Mouse (Mus musculus) cerebellum, postnatal 10 days (tissue): ENCODE results near the gene Dnajc14.
"Not testable (repeated sequence)": the region's sequence is repeated elsewhere in the genome, so short reads cannot be mapped to it uniquely, and the experiment has no call there.

Experiments used
- DNase-seq, 2 experiments: peaks; one replicate each; pipeline ENCODE4 v3.0.0; 2021; ENCODE audit warnings: mixed read lengths in 2 of 2

The Dnajc14 gene

DNA sequence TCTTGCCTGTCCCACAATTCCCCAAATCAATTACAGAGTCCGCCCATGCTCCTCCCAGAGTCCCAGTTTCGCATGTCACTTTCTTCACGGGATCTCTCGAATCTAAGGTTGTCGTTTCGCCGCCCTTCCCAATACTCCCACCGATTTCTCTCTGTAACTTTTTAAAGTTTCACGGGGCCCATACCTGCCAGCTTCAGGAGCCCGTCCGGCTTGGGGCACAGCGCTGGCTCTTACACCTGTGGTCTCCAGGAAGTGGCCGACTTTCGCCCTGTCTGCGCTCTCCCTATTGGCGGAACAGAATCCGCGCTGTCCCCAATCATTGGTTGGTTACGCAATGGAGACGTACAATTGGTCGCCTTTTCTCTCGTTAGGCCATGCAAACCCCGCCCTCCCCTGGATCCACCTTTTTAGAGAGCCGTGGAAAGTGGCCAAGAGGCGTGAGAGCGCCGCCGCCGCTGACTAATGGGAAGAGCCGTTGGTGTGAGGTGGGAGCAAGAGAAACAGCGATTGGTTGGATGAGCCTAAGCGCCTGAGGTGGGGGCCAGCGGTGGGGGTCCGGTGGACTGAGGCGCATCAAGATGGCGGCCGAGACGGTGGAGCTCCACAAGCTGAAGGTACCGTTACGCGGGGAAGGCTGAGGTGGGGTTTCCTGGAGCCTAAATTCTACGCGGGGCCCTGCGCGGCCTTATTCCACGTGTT lies 17.6 kb downstream of the Dnajc14 start, which contains the start of gene Ormdl2:
Ormdl2 (minus strand) TSS at position 288 of the 699 bp plus-strand sequence.
- peak; percentile 99 for DNase-seq

GRCm38 (mm10) chr10:128822135-128822534 lies 18.3 kb downstream of the Dnajc14 start:
- no peak for DNase-seq

DNA sequence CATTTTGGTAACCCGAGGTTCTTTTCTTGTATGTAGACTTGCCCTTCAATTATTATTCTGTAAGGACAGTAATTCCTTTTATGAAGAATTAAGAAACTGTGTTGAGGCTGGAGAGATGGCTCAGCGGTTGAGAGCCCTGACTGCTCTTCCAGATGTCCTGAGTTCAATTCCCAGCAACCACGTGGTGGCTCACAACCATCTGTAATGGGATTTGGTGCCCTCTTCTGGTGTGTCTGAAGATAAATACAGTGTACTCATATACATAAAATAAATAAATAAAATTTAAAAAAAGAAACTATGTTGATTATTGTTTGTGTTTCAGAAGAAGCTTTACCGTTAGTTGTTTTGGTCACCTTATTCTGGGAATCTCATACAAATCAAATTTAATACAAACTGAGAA lies 19.2 kb downstream of the Dnajc14 start:
- DNase-seq, result not testable (repeated sequence)

- no peak for DNase-seq
Measured at GRCm38 (mm10) chr10:128823821-128824220, 20.0 kb downstream of the Dnajc14 start.

DNA sequence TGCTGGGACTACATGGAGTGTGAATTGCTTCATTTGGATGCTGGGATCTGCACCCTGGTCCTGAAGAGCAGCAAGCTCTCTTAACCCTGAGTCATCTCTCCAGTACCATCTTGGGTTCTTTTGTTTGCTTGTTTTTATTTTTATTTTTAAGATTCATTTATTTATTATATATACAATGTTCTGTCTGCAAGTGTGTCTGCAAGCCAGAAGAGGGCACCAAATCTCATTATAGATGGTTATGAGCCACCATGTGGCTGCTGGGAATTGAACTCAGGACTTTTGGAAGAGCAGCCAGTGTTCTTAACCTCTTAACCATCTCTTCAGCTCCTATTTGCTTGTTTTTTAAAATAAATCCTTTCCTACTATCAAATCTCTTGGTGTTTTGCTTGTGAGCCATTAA lies 33.5 kb downstream of the Dnajc14 start:
- DNase-seq, result no peak

- DNase-seq, result no peak
Measured at GRCm38 (mm10) chr10:128839434-128839833, 35.6 kb downstream of the Dnajc14 start.

- no peak for DNase-seq
Measured at GRCm38 (mm10) chr10:128840612-128841011, 36.8 kb downstream of the Dnajc14 start.

GRCm38 (mm10) chr10:128843260-128843659 lies 39.4 kb downstream of the Dnajc14 start:
- no peak for DNase-seq

- peak; percentile 43 to 61 for DNase-seq
Measured at GRCm38 (mm10) chr10:128845516-128845915, 41.7 kb downstream of the Dnajc14 start.

- DNase-seq, result no peak
Measured at GRCm38 (mm10) chr10:128846664-128847063, 42.8 kb downstream of the Dnajc14 start.

DNA sequence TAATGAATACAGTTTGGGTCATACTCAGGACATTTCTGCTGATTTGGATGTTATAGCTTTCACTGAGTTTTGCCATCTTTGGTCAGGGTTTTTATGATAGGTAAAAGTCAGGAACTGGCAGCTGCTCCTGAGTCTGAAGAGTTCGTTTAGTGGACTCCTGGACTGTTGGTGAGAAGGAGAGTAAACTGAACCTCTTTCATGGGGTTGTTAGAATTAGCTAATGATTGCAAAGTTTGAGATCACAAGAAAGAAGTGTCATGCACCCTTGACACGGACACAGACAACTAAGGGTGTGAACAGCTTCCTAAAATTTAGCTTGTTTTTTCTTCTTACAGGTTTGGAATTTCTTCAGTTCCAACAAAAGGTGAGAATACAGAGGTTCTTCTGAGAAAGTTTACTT lies 44.6 kb downstream of the Dnajc14 start:
- DNase-seq, result no peak

DNA sequence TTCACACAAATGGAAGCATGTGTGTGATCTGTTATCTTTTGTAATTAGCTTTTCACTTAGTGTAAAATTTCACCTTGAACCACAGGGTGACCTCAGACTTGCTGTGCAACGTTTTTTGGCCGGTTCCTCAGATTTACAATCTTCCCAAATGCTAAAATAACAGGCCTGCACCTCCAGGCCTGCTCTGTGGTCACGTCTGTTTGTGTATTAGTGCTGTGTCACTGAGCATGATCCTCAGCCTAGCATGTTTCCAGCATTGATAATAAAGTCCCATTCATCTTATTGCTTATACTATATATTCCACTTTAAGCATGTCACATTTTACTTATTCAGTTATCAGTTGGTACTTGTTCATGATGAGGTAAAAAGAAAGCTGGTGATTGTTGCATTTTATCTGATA lies 46.5 kb downstream of the Dnajc14 start:
- DNase-seq, result no peak

DNA sequence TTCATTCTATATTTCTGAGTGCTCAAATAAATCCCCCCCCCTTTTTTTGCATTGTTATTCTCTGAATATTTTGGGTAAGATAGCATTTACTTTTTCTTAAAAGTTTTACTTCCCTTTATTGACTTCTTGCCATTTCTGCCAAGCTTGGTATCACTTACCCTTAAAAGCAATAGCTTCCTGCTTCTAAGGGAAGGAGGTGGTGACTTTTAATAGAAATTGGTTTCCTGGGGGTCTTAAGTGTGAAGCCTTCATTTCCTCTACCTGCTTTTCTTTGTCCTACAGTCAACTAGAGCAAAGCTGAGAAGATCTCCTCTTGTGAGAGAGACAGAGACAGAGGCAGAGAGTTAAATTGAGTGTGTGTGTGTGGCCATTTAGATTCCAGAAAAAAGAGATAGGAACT lies 57.3 kb downstream of the Dnajc14 start:
- no peak for DNase-seq

DNA sequence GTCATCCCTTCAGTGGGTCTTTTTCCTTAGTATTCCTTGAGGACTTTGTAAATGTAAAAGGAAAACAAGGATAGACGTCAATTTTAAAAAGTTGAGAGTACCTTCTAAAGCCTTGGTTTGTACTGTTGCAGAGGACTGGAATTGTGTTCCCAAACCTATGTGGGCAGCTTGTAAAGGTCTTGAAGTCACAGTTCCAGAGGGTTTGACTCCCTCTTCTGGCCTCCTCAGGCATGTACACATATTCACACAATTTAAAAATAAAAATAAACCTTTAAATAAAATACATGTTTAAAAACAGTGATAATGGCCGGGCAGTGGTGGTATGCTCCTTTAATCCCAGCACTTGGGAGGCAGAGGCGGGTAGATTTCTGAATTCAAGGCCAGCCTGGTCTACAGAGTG lies 62.2 kb downstream of the Dnajc14 start:
- DNase-seq, result no peak

DNA sequence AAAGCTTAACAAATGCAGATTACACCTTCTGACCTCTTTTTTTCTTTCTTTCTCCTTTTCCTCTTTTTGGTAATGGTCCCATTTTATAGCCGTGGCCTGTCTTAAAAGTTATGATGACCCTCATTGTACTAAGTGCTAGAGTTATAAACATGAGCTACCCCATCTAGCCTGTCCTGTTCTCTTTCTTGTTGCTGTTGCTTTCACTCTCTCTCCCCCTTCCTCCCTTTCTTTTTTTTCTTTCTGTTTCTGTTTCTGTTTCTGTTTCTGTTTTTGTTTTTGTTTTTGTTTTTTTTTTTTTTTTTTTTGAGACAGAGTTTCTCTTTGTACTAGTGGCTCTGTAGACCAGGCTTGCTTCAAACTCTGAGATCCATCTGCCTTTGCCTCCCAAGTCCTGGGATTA lies 62.7 kb downstream of the Dnajc14 start:
- no peak for DNase-seq
